In genomic region chr4:145570461-145570860, GRCm38 (mm10) we compare ENCODE assay signal across 15 mouse cellular contexts. TPM values are rescaled to one million over a fixed set of nuclear protein-coding genes. Genes with fewer than 3 reads are reported as not detected.
"Had no signal": no experiment of that assay in that cellular context is flagged by ENCODE, and none has a peak within 500 bp of the region (broad histone marks: within the 10 kb centered on the region; RNA-seq: fewer than 3 reads in every experiment).

No protein-coding gene starts in this region.

RNA-seq across cellular contexts. Expression of gene Zfp990, which starts 59.9 kb away (rescaled TPM):
- total RNA-seq: forebrain, postnatal 0 days; gastrocnemius, adult 18-20 months; gastrocnemius, adult 8-10 months had no signal
- polyA plus RNA-seq: cortical plate, adult 2 months; embryonic facial prominence, embryonic 10.5 days; embryonic facial prominence, embryonic 11.5 days; embryonic facial prominence, embryonic 13.5 days; embryonic facial prominence, embryonic 14.5 days; embryonic facial prominence, embryonic 15.5 days; forebrain, embryonic 11.5 days; forebrain, embryonic 12.5 days; forebrain, embryonic 13.5 days; forebrain, embryonic 15.5 days; forebrain, embryonic 16.5 days; forebrain, postnatal 0 days; gonadal fat pad, adult 2 months had no signal
